ENCODE assay signal across 9 mouse cellular contexts in genomic region chr11:118104001-118104400, GRCm38 (mm10). TPM values are rescaled to one million over a fixed set of nuclear protein-coding genes. Genes with fewer than 3 reads are reported as not detected.
DNase-seq lines count a peak whose midpoint lies in the region; ATAC-seq and TF ChIP-seq lines count a peak whose summit lies in the region.
"Had no signal": no experiment of that assay in that cellular context is flagged by ENCODE, and none has a peak within 500 bp of the region (broad histone marks: within the 10 kb centered on the region; RNA-seq: fewer than 3 reads in every experiment).

No protein-coding gene starts in this region.

- peak; percentile 84 for ATAC-seq in granulocyte monocyte progenitor cell, adult 5-6 weeks (replicated peaks; ENCODE audit: poor library complexity, severe bottlenecking)
- peak; percentile 67 for ATAC-seq in kidney, embryonic 14.5 days (ENCODE audit: low FRiP score, low TSS enrichment)
- peak; percentile 56 for ATAC-seq in limb, embryonic 14.5 days (ENCODE audit: low FRiP score, low read depth)
- no peak for ATAC-seq in neural tube, embryonic 11.5 days (ENCODE audit: insufficient read depth, low FRiP score, low TSS enrichment)
- peak; percentile 83 for ATAC-seq in stomach, postnatal 0 days (ENCODE audit: low FRiP score, low TSS enrichment)

- H3K27ac ChIP-seq in embryonic facial prominence, embryonic 10.5 days (replicated peaks), result no peak overlapping the region
- no peak overlapping the region for H3K27ac ChIP-seq in kidney, embryonic 14.5 days (ENCODE audit: low read depth, low read length)
- H3K27ac ChIP-seq in limb, embryonic 14.5 days (replicated peaks; ENCODE audit: low read depth, low read length), result no peak overlapping the region
- H3K27ac ChIP-seq in neural tube, embryonic 11.5 days (ENCODE audit: low read depth, low read length), result no peak overlapping the region
- H3K27ac ChIP-seq in stomach, postnatal 0 days (replicated peaks), result no peak overlapping the region
- H3K27ac ChIP-seq: limb, embryonic 15.5 days had no signal

- peaks cover 16% of the 10 kb centered on the region for H3K4me1 ChIP-seq in embryonic facial prominence, embryonic 10.5 days
- H3K4me1 ChIP-seq in kidney, embryonic 14.5 days (ENCODE audit: control insufficient read depth, insufficient read depth, low read length), result no peaks in the 10 kb centered on the region
- no peaks in the 10 kb centered on the region for H3K4me1 ChIP-seq in limb, embryonic 14.5 days (ENCODE audit: control insufficient read depth, insufficient read depth, low read length)
- H3K4me1 ChIP-seq in neural tube, embryonic 11.5 days (ENCODE audit: control insufficient read depth, insufficient read depth, low read length), result no peaks in the 10 kb centered on the region
- H3K4me1 ChIP-seq in stomach, postnatal 0 days (replicated peaks; ENCODE audit: control insufficient read depth, insufficient read depth), result no peaks in the 10 kb centered on the region

- TF ChIP-seq EP300 in stomach, postnatal 0 days (optimal IDR thresholded peaks at IDR 0.05), result no peak

- H3K36me3 ChIP-seq in embryonic facial prominence, embryonic 10.5 days (replicated peaks), result no peaks in the 10 kb centered on the region
- no peaks in the 10 kb centered on the region for H3K36me3 ChIP-seq in kidney, embryonic 14.5 days (ENCODE audit: control insufficient read depth, insufficient read depth, low read length)
- H3K36me3 ChIP-seq in limb, embryonic 14.5 days (ENCODE audit: control insufficient read depth, insufficient read depth, low read length), result no peaks in the 10 kb centered on the region
- H3K36me3 ChIP-seq in neural tube, embryonic 11.5 days (ENCODE audit: control insufficient read depth, insufficient read depth, low read length), result no peaks in the 10 kb centered on the region
- H3K36me3 ChIP-seq in stomach, postnatal 0 days (ENCODE audit: control insufficient read depth, insufficient read depth, low read length), result no peaks in the 10 kb centered on the region
- H3K36me3 ChIP-seq: limb, embryonic 15.5 days had no signal

- TF ChIP-seq CTCF in stomach, postnatal 0 days (IDR thresholded peaks at IDR 0.05; ENCODE audit: low read depth), result peak; percentile 99

- 0 out of 2 replicates have a peak, but pooled peaks have one; percentile 20 for TF ChIP-seq POLR2A in limb, embryonic 14.5 days (IDR thresholded peaks at IDR 0.05; ENCODE audit: borderline replicate concordance, extremely low read depth, insufficient read depth, insufficient read length)

- no peaks in the 10 kb centered on the region for H3K9me3 ChIP-seq in embryonic facial prominence, embryonic 10.5 days
- H3K9me3 ChIP-seq in kidney, embryonic 14.5 days (ENCODE audit: control insufficient read depth, low read length), result no peaks in the 10 kb centered on the region
- no peaks in the 10 kb centered on the region for H3K9me3 ChIP-seq in limb, embryonic 14.5 days (ENCODE audit: control insufficient read depth, low read length)
- H3K9me3 ChIP-seq in neural tube, embryonic 11.5 days (ENCODE audit: control insufficient read depth, low read length), result no peaks in the 10 kb centered on the region
- no peaks in the 10 kb centered on the region for H3K9me3 ChIP-seq in stomach, postnatal 0 days (ENCODE audit: control insufficient read depth, low read length)
- H3K9me3 ChIP-seq: limb, embryonic 15.5 days had no signal

- no peak overlapping the region for H3K4me3 ChIP-seq in embryonic facial prominence, embryonic 10.5 days
- H3K4me3 ChIP-seq in kidney, embryonic 14.5 days (ENCODE audit: low read length), result no peak overlapping the region
- H3K4me3 ChIP-seq in limb, embryonic 14.5 days (replicated peaks; ENCODE audit: low read length), result no peak overlapping the region
- no peak overlapping the region for H3K4me3 ChIP-seq in neural tube, embryonic 11.5 days (ENCODE audit: low read depth, low read length)
- H3K4me3 ChIP-seq in stomach, postnatal 0 days (ENCODE audit: low read depth, low read length), result no peak overlapping the region
- H3K4me3 ChIP-seq: limb, embryonic 15.5 days had no signal

- no peak overlapping the region for H3K9ac ChIP-seq in kidney, embryonic 14.5 days (ENCODE audit: low read depth, low read length)
- no peak overlapping the region for H3K9ac ChIP-seq in limb, embryonic 14.5 days (ENCODE audit: low read depth, low read length, severe bottlenecking)
- H3K9ac ChIP-seq in neural tube, embryonic 11.5 days (ENCODE audit: low read length), result no peak overlapping the region
- H3K9ac ChIP-seq in stomach, postnatal 0 days (ENCODE audit: low read length), result no peak overlapping the region
- H3K9ac ChIP-seq: limb, embryonic 15.5 days had no signal

- WGBS in embryonic facial prominence, embryonic 10.5 days, result 13% methylated on average over 5 of the region's 5 CpGs
- 9% methylated on average over 5 of the region's 5 CpGs for WGBS in kidney, embryonic 14.5 days
- 8% methylated on average over 5 of the region's 5 CpGs for WGBS in limb, embryonic 14.5 days
- 12% methylated on average over 5 of the region's 5 CpGs for WGBS in neural tube, embryonic 11.5 days
- 4% methylated on average over 5 of the region's 5 CpGs for WGBS in stomach, postnatal 0 days

- no peak overlapping the region for H3K4me2 ChIP-seq in kidney, embryonic 14.5 days (replicated peaks; ENCODE audit: low read depth, low read length)
- H3K4me2 ChIP-seq in limb, embryonic 14.5 days (replicated peaks; ENCODE audit: low read depth, low read length, severe bottlenecking), result no peak overlapping the region
- H3K4me2 ChIP-seq in neural tube, embryonic 11.5 days (ENCODE audit: low read depth), result no peak overlapping the region
- no peak overlapping the region for H3K4me2 ChIP-seq in stomach, postnatal 0 days (replicated peaks; ENCODE audit: low read depth)
- H3K4me2 ChIP-seq: limb, embryonic 15.5 days had no signal

- peak; percentile 89 for DNase-seq in CD4-positive helper T cell, adult 2 months (ENCODE audit: low read depth, low spot score)
- DNase-seq in adrenal gland, postnatal 14 days, result peak; percentile 92
- DNase-seq in embryonic facial prominence, embryonic 10.5 days (ENCODE audit: low spot score), result peak; percentile 87
- peak; percentile 83 for DNase-seq in limb, embryonic 14.5 days (ENCODE audit: low spot score)
- DNase-seq in neural tube, embryonic 11.5 days (ENCODE audit: low spot score), result peak; percentile 85
- DNase-seq in stomach, postnatal 0 days (ENCODE audit: low spot score), result peak; percentile 91

- H3K27me3 ChIP-seq in embryonic facial prominence, embryonic 10.5 days (replicated peaks; ENCODE audit: low read depth, poor library complexity, severe bottlenecking), result no peaks in the 10 kb centered on the region
- no peaks in the 10 kb centered on the region for H3K27me3 ChIP-seq in kidney, embryonic 14.5 days (ENCODE audit: control insufficient read depth, insufficient read depth, low read length)
- H3K27me3 ChIP-seq in limb, embryonic 14.5 days (ENCODE audit: control insufficient read depth, insufficient read depth, low read length), result no peaks in the 10 kb centered on the region
- H3K27me3 ChIP-seq in neural tube, embryonic 11.5 days (ENCODE audit: control insufficient read depth, insufficient read depth, low read length), result no peaks in the 10 kb centered on the region
- no peaks in the 10 kb centered on the region for H3K27me3 ChIP-seq in stomach, postnatal 0 days (ENCODE audit: control insufficient read depth, insufficient read depth, low read length)

RNA-seq across cellular contexts. Expression of gene Dnah17, which starts 26.4 kb away (rescaled TPM):
- total RNA-seq in adrenal gland, postnatal 14 days (2021), result 0.08 and 0.15 TPM in 2 replicates
- 0.17 and 0.19 TPM in 2 replicates for polyA plus RNA-seq in embryonic facial prominence, embryonic 10.5 days (2016; fragmentation: Nextera tagmentation; extraction: Ambion mirVana)
- total RNA-seq in granulocyte monocyte progenitor cell, adult 5-6 weeks (2014; fragmentation: Nextera tagmentation), result 0.13 TPM in 1 of 2 replicates, not detected in the other
- total RNA-seq in granulocyte monocyte progenitor cell, adult 5-6 weeks (2017), result not detected in 2 replicates
- 0.20 and 0.23 TPM in 2 replicates for polyA plus RNA-seq in kidney, embryonic 14.5 days (2014; fragmentation: Nextera tagmentation; extraction: Ambion mirVana)
- polyA plus RNA-seq in limb, embryonic 14.5 days (2012; rRNA removed), result 0.10 TPM in 2 replicates
- 0.11 and 0.17 TPM in 2 replicates for polyA plus RNA-seq in limb, embryonic 14.5 days (2014; fragmentation: Nextera tagmentation; extraction: Ambion mirVana)
- 0.13 and 0.23 TPM in 2 replicates for polyA plus RNA-seq in neural tube, embryonic 11.5 days (2014; fragmentation: Nextera tagmentation; extraction: Ambion mirVana)
- 0.04 and 0.06 TPM in 2 replicates for polyA plus RNA-seq in stomach, postnatal 0 days (2015; fragmentation: Nextera tagmentation; extraction: Ambion mirVana)
